Comparison of ENCODE assay signal across 28 mouse cellular contexts in genomic region chr1:83209981-83210380, GRCm38 (mm10). TPM values are rescaled to one million over a fixed set of nuclear protein-coding genes. Genes with fewer than 3 reads are reported as not detected.
"Had no signal": no experiment of that assay in that cellular context is flagged by ENCODE, and none has a peak within 500 bp of the region (broad histone marks: within the 10 kb centered on the region; RNA-seq: fewer than 3 reads in every experiment).

No protein-coding gene starts in this region.

- H3K27me3 ChIP-seq: limb, embryonic 12.5 days; limb, embryonic 15.5 days; megakaryocyte, embryonic 14.5 days; midbrain, embryonic 13.5 days; neural tube, embryonic 13.5 days; stomach, embryonic 15.5 days had no signal

- ATAC-seq: liver, postnatal 0 days; lung, postnatal 0 days; midbrain, embryonic 13.5 days; midbrain, embryonic 16.5 days had no signal

- H3K4me1 ChIP-seq: limb, embryonic 12.5 days; limb, embryonic 15.5 days; megakaryocyte, embryonic 14.5 days; midbrain, embryonic 10.5 days; midbrain, embryonic 13.5 days; neural tube, embryonic 13.5 days; stomach, embryonic 15.5 days had no signal

- DNase-seq: kidney, postnatal 25 days; layer of hippocampus, adult 9-11 months; layer of hippocampus, postnatal 36 days; left cerebral cortex, postnatal 4 days; liver, postnatal 0 days; lung, embryonic 14.5 days; retina, postnatal 1 day; right cerebral cortex, postnatal 25 days; spleen, adult 18-20 months; thymus, postnatal 25 days had no signal

- H3K4me3 ChIP-seq: layer of hippocampus, adult 2 months; left cerebral cortex, adult 2 months; limb, embryonic 12.5 days; limb, embryonic 15.5 days; megakaryocyte, embryonic 14.5 days; midbrain, embryonic 10.5 days; midbrain, embryonic 13.5 days; myocyte; neural tube, embryonic 13.5 days; stomach, embryonic 15.5 days had no signal

- H3K9me3 ChIP-seq: limb, embryonic 12.5 days; limb, embryonic 15.5 days; midbrain, embryonic 10.5 days; midbrain, embryonic 13.5 days; neural tube, embryonic 13.5 days; stomach, embryonic 15.5 days had no signal

- H3K36me3 ChIP-seq: limb, embryonic 12.5 days; limb, embryonic 15.5 days; midbrain, embryonic 10.5 days; midbrain, embryonic 13.5 days; neural tube, embryonic 13.5 days; stomach, embryonic 15.5 days had no signal

- H3K27ac ChIP-seq: kidney, postnatal 0 days; layer of hippocampus, adult 2 months; left cerebral cortex, adult 2 months; limb, embryonic 12.5 days; limb, embryonic 15.5 days; liver, embryonic 14.5 days; macrophage; midbrain, embryonic 10.5 days; midbrain, embryonic 13.5 days; neural tube, embryonic 13.5 days; stomach, embryonic 15.5 days had no signal

RNA-seq across cellular contexts. Expression of gene Daw1, which starts 50.4 kb away (rescaled TPM):
- polyA plus RNA-seq: kidney, embryonic 14.5 days; large intestine, adult 2 months; limb, embryonic 12.5 days; limb, embryonic 15.5 days; liver, embryonic 11.5 days; liver, embryonic 14.5 days; liver, postnatal 0 days; macrophage; myocyte had no signal
